Mouse (Mus musculus): ENCODE data around the gene Mogs.

Mogs gene

DNA sequence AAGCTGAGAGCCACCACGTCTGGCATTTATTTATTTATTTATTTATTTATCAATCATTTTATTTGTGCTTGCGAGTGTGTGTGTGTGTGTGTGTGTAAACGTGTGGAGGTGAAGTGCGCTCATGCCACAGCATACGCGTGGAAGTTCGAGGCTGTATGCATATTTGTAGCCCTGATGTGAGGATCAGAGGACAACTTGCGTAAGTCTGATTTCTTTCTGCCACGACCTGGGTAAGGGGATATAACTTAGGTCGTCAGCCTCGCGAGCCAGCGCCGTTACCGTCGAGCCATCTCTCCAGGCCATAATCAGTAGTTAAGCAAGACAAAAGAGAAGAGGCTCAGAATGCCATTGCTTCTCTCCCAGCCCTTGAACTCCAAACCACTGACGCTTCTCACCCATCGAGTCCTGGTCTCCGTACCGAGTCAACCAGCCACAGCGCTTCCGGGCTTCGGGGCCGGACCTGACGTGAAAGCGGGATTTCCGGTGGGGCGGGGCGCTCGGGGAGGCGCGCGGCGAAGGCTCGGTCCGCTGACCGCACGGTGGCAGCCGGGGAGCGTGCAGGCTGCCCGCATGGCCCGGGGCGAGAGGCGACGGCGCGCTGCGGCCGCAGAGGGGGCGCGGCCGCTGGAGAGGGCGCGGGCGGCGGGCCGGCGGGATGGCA is at the start of gene Mogs:
Gene Mogs, plus strand, starts transcription at position 486 of the 661 bp plus-strand sequence.
- DNase-seq, result peak; percentile 96

DNA sequence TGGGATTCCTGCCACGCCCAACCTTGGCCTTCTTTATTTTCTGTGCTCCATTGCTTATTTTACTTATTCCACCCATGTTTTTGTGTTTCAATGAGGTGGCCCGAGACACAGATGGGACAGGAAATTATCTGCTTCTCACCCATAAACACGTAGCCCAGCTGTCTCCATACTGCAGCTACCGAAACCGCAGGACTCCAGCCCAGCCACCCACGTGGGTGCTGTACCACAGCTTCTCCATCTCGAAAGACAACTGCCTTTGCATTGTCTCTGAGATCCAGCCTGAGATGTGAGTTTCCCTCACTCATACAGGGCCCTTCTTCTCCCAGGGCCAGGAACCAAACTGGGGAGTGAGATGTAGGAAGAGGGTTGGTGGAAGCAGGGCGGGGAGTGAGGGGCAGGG is 49.3 kb upstream of the Mogs start:
- no peak for DNase-seq

DNA sequence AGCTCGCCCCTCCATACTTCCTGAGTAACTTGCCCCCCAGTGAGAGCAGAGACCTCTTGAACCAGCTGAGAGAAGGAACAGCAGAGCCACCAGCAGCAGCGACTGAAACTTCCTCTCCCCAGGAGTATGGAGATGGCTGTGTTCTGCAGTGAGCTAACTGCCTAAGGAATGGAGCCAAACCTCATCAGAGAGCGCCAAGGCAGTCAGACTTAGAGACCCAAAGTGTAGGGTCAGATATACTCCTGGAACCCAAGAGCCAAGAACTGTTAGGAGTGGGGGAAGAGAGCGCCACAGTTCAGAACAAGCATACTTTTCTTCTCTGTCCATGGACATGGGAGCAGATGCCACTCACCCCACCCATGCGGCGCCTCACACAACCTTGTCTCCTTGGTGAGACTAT is 48.9 kb upstream of the Mogs start:
- DNase-seq, result no peak

DNA sequence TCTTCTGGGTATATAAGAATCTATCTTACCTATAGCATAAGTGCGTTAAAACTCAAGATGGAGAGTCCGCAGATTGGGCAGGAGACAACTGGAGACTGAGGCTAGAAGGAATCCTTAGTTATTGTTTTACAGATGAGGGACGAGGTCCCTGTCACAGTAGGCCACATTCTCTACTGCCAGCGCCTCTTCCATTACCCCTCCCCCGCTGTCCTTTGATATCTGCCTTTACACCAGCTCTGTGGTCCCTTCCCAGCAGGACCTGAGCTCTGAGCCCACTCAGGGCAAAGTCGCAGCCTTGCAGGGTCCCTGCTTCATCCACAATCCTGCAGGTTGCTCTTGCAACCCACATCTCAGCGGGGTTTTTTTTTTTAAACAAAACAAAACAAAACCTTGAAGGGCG is 47.1 kb upstream of the Mogs start:
- DNase-seq, result no peak

DNA sequence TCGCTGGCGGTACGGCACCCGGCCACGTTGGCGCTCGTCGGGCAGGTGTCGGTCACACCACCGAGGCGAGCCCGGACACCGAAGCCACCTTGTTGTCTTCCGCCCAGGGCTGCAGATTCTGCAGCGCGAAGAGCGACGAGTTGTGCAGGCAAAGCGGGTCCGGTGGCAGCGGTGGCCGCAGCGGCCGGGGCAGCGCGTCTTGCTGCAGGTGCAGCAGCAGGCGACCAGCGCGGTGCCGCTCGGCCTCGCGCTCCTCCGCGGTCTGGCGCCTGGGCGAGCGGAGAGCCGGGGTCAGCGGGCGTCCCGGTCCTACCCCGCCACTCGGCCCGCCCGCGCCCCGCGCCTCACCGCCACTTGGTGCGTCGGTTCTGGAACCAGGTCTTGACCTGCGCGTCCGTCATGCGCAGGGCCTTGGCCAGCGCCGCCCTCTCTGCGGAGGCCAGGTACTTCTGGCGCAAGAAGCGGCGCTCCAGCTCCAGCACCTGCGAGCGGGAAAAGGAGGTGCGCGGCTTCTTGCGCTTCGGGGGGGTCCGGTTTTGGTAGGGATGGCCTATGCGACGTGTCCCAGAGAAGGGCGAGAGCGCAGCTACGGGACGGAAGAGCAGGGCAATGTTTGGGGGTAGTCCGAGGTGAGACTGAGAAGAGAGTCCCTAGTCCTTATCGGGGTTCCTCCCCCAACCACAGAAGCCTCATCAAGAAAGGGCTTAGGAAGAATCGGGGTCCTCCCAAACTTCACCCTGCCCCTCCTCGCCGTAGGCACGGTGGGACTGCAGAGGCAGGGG is 46.4 kb upstream of the Mogs start:
- no peak for DNase-seq

DNA sequence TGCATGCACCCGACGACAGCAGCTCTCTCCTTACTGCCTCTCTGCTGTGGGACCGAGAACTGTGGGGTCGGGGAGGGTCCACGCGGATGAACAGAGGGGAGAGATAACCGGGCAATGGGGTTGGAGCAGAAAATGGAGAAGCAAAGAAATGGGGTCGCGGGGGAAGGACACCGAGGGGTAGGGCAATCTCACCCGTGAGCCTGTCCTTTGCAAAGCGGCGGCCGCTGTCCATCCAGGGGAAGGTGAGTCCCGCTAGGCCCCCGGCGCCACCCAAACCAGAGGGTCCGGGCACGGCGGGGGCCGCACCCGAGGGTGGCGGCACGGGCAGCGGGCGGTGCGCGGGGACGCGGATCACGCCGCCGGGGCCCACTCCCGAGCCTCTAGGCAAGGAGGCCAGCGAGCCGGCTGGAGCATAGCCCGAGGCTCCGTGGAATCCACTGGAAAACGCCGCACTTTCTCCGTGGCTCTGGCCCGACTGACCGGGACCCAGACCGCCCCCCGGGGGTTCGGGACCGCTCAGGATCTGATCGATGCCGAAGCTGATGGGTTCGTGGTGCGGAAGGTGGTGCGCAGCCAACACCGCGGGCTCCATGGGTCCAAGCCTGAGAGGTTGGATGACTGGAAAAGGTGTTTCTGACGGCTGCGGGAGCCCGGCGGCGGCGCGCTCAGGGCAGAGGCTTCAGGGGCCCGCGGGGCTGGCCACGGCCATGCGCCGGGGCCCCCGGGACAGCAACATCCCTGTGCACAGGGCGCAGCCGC is 45.6 kb upstream of the Mogs start:
- DNase-seq, result no peak

DNA sequence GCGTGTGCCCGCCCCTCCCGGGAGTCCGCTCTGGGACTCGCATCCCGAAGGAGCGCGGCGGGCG is 45.2 kb upstream of the Mogs start, which contains the start of gene Tlx2:
Gene Tlx2, minus strand, starts transcription at position 47 of the 64 bp plus-strand sequence.
- DNase-seq, result no peak

DNA sequence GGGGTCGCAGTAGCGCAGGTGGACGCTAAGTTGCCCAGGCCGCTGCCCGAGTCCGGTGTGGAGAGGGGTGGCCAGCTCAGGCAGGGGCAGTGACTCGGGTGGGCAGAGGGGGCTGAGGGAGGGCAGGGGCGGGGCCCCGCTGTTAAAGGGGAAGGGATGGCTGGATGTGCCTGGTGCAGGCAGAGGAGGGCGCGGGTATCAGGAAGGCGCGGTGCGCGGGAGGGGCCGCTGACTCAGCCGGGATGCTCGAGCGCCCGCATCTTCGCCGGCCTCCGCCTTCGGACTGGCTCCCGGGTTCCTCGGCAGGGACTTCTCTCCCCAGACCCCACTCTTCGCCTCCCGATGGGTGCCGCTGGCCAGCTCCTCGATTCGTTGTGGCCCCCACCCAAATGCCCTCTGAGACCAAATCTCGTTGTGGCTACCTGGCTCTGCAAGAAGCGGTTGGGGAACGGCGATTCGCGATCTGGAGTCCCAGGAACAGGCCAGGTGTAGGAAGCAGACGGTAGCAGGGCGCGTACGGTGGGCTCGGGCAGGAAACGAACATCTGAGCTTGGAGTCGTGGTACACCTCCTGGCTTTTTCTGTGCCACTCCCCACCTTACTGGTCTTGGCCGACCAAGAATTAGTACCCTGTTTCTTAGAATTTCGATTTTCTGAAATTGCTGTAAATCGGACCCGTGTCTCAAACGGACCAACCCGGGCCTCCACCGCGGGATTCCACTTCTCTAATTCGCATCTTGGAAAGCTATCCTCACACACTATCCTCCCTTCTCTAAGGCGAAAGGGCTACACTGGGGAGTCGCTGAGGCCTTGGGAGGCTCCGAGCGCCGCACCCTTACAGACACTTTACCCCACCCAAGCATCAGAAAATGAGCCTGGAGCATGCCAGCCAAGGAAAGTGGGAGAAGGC is 44.7 kb upstream of the Mogs start:
- DNase-seq, result no peak

DNA sequence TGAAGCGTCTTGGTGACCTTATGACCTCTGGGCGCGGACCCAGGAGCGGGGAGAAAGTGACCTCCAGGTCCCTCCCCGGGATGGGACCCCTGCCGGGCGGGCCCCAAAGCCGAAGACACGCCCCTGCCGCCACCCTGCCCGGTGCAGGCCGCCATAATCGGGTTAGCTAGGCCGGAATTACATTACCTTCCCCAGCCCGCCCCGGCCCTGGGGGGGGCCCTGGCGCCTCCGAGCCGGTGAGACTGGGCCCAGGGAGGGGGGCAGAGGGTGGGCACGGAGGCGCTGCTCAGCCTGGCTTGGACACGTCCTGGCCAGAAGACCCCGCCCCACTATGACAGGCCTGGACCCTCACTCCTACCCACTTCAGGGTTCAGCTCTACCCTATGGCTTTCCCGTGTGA is 44.1 kb upstream of the Mogs start:
- DNase-seq, result no peak

DNA sequence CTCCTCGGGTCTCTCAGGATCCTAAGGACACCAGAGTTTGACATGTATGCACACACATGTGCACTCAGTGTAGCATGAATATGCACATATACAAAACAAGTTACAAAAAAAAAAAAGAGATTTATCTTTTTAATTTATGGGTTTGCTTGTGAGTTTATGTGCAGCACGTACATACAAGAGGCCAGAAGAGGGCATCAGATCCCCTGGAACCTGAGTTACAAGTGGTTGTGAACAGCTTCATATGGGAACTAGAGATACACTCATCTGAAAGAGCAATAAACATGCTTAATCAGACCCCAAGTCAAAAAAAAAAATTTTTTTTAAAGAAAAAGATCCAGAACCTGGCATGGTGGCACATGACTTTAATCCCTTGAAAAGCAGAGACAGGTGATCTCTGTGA is 40.3 kb upstream of the Mogs start:
- no peak for DNase-seq

DNA sequence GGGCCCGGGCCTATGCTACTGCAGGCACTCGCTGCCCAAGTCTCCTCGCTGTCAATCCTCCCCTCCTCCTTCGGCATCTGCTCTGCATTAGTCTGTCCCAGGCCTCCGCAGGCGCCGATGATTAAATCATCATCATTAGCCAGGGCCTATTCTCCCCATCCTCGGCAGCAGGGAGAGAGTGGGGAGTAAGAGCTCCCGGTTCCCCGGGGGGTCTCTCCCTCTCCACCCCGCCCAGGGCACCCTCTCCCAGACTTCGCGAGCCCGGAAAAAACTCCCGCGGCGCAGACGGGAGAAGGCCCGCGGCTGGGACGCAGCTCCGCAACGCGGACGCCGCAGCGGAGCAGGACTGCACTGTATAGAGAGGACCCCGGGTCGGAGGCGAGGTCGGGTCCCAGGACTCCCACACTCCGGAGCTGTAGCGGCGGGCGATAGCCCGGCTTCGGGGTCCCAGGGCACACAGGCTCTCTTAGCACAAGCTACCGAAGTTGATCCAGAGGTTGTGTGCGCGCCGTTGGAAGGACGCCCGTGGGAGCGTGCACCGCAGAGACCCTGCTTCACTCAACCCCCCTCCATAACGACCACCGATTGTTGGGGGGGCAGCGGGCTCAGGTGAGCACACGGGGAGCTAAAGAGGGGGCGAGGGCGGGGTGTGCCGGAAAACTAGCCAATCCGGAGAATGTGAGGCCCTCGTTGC is 37.5 kb upstream of the Mogs start, which contains the start of gene Pcgf1:
Gene Pcgf1, plus strand, starts transcription at position 240 of the 694 bp plus-strand sequence.
- no peak for DNase-seq

DNA sequence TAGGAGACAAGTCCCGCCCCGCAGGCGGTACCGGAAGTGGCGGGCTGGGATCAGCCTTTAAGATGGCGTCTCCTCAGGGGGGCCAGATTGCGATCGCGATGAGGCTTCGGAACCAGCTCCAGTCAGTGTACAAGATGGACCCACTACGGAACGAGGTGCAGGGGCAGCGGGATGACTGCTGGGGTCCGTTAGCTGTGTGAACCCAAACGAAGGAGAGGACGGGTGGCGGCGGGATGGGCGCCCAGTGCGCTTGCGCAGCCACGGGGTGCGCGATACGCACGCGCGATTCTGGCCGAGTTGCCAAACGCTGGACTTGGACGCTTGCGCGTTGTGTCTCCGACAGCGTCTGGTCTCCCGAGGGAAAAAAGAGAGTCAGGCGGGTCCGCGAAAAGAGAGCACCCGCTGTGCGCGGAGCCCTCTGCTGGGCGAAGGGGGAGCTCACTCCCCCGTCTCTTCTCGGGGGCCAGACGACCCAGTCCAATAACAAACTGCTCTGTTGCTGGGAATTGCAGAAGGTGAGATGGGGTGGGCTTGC is 36.9 kb upstream of the Mogs start:
- DNase-seq, result peak; percentile 99

DNA sequence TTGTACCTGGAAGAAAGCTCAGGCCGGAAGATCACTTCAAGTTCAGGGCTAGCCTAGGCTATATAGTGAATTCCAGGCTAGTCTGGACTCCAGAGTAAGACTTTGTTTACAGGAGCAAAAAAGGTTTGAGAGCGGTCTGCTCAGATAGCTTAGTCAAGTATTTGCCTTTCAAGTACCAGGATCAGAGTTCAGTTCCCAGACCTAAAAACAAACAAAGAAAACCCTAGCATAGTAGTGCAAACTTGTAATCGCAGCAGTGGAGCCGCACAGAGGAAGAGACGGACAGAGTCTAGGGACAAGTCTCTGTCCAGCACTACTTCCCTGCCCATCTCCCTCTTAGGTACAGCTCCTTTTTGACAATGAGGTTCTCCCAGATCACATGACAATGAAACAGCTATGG is 35.1 kb upstream of the Mogs start:
- no peak for DNase-seq

DNA sequence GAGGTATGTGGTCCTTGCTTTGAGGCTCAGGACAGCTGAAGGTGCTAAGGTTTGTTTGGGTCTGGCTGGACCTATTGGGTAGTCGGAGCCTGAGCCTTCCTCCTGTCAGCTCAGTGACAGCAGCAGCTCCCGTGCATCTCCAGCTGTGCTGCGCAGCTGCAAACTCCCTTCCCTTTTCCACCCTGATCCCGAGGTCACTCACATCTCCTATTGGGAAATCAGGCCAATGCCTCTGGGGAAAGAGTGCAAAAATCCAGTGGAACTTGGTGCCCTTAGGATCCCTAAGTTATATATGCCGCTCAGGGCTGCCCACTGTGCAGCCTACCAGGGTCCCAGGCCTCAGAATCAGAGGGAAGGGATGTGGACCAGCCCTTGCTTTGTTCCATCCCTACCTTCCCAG is 31.8 kb upstream of the Mogs start:
- no peak for DNase-seq

DNA sequence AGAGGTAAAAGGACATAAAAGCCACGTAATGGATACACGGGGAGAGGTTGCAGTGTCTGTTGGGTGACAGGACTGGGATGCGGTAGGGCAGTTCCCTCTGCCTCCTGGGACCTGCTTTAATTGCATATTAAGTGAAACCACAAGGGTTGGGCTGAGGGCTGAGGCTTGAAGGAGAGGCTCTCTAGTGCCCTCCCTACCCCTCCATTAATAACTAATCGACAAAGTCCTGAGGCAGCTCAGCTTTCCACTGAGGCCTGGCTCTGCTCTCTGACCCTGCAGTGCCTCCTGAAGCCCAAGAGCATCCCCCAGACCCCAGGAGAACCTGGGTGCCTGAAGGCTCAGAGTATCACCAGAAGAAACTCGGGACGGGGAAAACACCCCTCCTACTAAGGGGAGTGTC is 30.8 kb upstream of the Mogs start:
- DNase-seq, result peak; percentile 15

DNA sequence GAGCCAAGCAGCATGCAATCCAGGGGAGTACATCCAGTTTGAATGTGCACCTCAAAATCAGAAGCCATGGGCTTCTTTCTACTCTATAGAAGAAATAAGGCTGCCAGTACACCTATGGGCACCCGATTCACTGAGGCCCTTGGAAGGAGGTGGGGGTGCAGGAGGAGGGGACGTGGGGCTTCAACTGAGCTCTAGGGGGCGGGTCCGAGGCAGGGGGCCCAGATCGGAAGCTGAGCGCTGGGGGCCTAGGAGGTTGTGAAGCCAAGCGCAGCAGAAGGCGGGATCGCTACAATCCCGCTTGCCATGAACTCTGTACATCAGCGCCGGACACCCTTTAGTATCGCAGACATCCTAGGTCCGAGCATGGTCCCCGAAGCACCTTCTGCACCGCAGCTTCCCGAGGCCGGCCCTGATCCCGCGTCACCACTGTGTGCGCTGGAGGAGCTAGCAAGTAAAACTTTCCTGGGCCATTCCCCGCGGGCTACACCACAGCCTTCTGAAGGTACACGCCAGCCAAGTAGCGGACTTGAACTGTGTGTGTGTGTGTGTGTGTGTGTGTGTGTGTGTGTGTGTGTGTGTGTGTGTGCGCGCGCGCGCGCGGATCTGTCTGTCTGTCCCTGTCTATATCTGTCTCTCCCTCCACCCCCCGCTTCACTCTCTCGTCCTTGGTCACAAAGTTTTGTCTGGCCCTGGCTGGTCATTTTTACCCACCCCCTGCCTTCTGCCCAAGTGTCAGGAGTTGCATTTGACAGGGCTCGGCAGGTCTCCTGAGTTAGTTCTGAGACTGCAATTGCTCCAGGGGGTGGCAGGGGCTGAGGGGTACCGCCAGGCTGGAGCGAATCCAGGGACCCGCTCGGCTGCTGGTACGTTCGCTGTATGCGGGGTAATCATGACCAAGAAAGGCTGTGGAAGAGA is 28.9 kb upstream of the Mogs start, which contains the start of gene Lbx2:
Gene Lbx2, plus strand, starts transcription at position 247 of the 915 bp plus-strand sequence.
- DNase-seq, result no peak

DNA sequence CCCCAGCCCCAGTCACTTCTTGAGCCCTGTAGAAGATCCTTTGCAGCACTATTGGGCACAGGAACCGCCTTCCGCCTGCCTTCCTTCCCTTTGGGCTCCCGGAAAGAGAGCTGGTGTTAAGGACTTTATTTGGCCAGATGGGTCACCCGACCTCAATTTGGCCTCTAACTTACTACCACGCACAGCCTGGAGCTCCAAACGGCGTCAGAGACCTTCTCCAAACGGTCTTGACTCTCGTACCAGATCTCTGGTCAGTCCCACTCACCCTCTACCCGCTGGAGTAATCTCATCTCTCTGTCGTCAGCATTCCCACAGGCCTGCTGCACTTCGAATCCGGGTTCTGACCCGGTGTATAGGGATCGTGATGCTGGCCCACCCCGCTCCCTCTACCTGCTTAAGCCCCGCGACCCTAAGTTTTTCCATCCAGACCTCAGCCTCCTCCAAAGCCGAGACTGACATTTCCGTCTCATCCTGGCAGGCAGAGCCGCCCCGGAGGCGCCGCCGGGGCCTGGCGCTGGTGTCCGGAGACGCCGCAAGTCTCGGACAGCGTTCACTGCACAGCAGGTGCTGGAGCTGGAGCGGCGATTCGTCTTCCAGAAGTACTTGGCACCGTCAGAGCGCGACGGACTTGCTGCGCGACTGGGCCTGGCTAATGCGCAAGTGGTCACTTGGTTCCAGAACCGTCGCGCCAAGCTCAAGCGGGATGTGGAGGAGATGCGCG is 27.9 kb upstream of the Mogs start:
- peak; percentile 49 for DNase-seq

DNA sequence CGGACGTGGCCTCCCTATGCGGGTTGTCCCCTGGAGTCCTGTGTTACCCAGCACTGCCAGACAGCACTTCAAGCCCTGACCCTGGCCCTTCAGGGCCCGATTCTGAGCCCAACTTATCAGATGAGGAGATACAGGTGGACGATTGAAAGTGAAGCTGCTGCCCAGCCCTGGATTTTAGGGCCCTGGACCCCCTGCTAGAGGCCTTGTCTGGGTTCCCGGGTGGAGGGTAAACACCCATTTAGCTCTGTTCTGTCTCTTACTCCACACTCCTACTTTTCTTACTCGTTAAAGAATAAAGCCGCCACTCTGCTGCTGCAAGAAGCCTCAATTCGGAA is 27.4 kb upstream of the Mogs start:
- DNase-seq, result no peak

DNA sequence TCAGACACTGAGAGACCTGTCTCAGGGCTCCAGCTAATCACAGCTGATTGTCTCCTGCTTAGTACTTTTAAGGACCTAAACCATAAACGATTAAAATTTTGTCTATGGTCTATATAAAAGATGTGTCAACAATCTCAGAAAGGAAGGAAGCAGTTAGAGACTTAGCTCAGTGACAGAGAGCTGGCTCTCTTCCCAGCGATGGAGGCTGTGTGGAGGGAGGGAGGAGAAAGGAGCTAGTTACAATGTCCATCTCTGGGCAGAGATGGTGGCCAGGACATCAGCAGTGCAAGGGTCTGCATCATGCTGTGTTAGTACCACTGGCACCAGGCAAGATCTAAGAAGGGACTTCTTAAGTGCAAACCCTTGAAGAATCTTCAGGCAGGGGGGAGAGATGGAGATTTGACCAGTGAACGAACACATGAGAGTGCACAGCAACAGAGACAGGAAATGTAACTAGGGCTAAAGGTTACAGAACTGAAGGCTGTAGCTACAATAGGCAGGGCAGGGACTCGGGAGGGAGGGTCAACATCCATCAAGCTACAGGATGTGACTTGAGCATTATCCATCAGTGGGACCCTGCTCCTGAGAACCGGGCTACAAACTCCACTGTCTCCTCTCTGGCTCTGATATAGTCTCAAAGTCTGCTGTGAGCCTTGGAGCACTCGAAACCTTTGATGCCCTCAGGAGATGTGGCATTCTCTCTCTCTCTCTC is 22.7 kb upstream of the Mogs start:
- peak; percentile 71 for DNase-seq

DNA sequence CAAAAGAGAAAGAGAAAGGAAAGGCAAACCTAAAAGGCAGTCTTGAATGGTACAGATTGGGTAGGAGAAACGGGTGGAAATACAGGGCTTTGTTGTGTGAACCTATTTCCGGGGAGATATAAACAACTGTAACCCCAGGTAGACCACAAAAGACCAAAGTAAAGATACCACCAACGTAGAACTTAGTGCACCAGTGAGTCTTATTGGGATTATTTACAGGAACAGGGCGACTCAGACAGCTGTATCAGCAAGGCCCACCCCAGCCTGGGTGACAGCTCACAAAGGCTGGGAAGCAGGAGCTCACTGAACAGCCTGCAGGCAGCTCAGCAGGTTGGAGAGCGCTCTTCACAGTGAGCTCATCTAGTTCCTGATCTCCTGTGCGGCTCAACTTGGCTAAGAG is 19.3 kb upstream of the Mogs start:
- DNase-seq, result no peak
